Mouse (Mus musculus) heart, embryonic 10.5 days (tissue): ENCODE measurements at regions not wholly inside any gene's neighbourhood (a gene's known extent, or its start where the extent isn't known, plus 50 kb on each side); places are given as distances from the start of the nearest gene placed in this dataset.

ENCODE experiments used
- DNase-seq: peaks from one replicate; pipeline ENCODE4 v3.0.0-alpha.2; 2017; ENCODE audit warnings: low spot score
- H3K27ac ChIP-seq: fragments of 300-500 bp; sonication (generic); 2 replicates; pipeline ENCODE4 v1.5.1; 2016; ENCODE audit warnings: mild to moderate bottlenecking
- H3K27me3 ChIP-seq: fragments of 300-500 bp; sonication (generic); 2 replicates; pipeline ENCODE4 v1.6.1; 2016; ENCODE audit warnings: mild to moderate bottlenecking; ENCODE audit not compliant: poor library complexity, insufficient read depth, severe bottlenecking
- H3K36me3 ChIP-seq: fragments of 300-500 bp; sonication (generic); 2 replicates; pipeline ENCODE4 v1.6.1; 2016; ENCODE audit warnings: mild to moderate bottlenecking, moderate library complexity
- H3K4me1 ChIP-seq: fragments of 300-500 bp; sonication (generic); 2 replicates; pipeline ENCODE4 v1.6.1; 2016; ENCODE audit warnings: mild to moderate bottlenecking
- H3K4me3 ChIP-seq: fragments of 300-500 bp; sonication (generic); 2 replicates; pipeline ENCODE4 v1.5.1; 2016; ENCODE audit warnings: mild to moderate bottlenecking, moderate library complexity
- H3K9me3 ChIP-seq: fragments of 300-500 bp; sonication (generic); 2 replicates; pipeline ENCODE4 v1.6.1; 2016; ENCODE audit warnings: mild to moderate bottlenecking, moderate library complexity
- WGBS: fragments of 180-500 bp; shearing (Covaris S2); methylation state at CpG from one replicate; pipeline ENCODE4 v1.1.7; 2016; 5-methylcytosine and 5-hydroxymethylcytosine counted together

- 34% methylated on average over 20 of the region's 20 CpGs for WGBS
- no peak for DNase-seq
- Histone ChIP-seq H3K36me3 (no peaks in the 10 kb centered on the region), H3K27me3 (no peaks in the 10 kb centered on the region; the same call in 1 of the 2 replicates), H3K4me3 (0 out of 2 replicates have a peak overlapping the region, but pooled peaks have one; percentile 19), H3K9me3 (no peaks in the 10 kb centered on the region), H3K27ac (peak overlapping the region; percentile 69), H3K4me1 (peaks cover 17% of the 10 kb centered on the region)
These were observed 80.8 kb downstream of the Vcpkmt start for GRCm38 (mm10) chr12:69501783-69502705.

GRCm38 (mm10) chr12:69501346-69501730 lies 81.5 kb downstream of the Vcpkmt start:
- no peak for DNase-seq
- no peaks in the 10 kb centered on the region for H3K36me3 ChIP-seq
- peak overlapping the region; percentile 69 for H3K27ac ChIP-seq
- no peak overlapping the region for H3K4me3 ChIP-seq
- WGBS: 41% methylated on average over 2 of the region's 2 CpGs
- no peaks in the 10 kb centered on the region for H3K9me3 ChIP-seq
- H3K27me3 ChIP-seq: no peaks in the 10 kb centered on the region; the same call in none of the 2 replicates
- H3K4me1 ChIP-seq: peaks cover 17% of the 10 kb centered on the region

GRCm38 (mm10) chr12:69500600-69501345 lies 82.1 kb downstream of the Vcpkmt start:
- 66% methylated on average over 15 of the region's 15 CpGs for WGBS
- Histone ChIP-seq H3K27ac (peak overlapping the region; percentile 69), H3K4me3 (no peak overlapping the region), H3K27me3 (no peaks in the 10 kb centered on the region; the same call in none of the 2 replicates), H3K4me1 (peaks cover 23% of the 10 kb centered on the region), H3K9me3 (no peaks in the 10 kb centered on the region), H3K36me3 (no peaks in the 10 kb centered on the region)
- DNase-seq: no peak

- Histone ChIP-seq H3K36me3 (no peaks in the 10 kb centered on the region), H3K27ac (no peak overlapping the region), H3K4me3 (no peak overlapping the region), H3K4me1 (peaks cover 21% of the 10 kb centered on the region), H3K27me3 (no peaks in the 10 kb centered on the region; the same call in none of the 2 replicates), H3K9me3 (no peaks in the 10 kb centered on the region)
- DNase-seq: no peak
- WGBS: 81% methylated on average over 7 of the region's 7 CpGs
These were observed 85.7 kb downstream of the Vcpkmt start for GRCm38 (mm10) chr12:69497121-69497520.

GRCm38 (mm10) chr12:69496341-69496904 lies 86.4 kb downstream of the Vcpkmt start:
- Histone ChIP-seq H3K36me3 (no peaks in the 10 kb centered on the region), H3K9me3 (no peaks in the 10 kb centered on the region), H3K4me3 (no peak overlapping the region), H3K27me3 (no peaks in the 10 kb centered on the region; the same call in none of the 2 replicates), H3K27ac (no peak overlapping the region), H3K4me1 (peaks cover 14% of the 10 kb centered on the region; the same call in 1 of the 2 replicates)
- no peak for DNase-seq
- 71% methylated on average over 6 of the region's 6 CpGs for WGBS

- Histone ChIP-seq H3K36me3 (no peaks in the 10 kb centered on the region), H3K27me3 (no peaks in the 10 kb centered on the region; the same call in none of the 2 replicates), H3K4me1 (0 out of 2 replicates have a peak, but pooled peaks cover 11% of the 10 kb centered on the region), H3K27ac (no peak overlapping the region), H3K4me3 (no peak overlapping the region), H3K9me3 (no peaks in the 10 kb centered on the region)
- DNase-seq: no peak
- 68% methylated on average over 5 of the region's 5 CpGs for WGBS
These were observed 87.1 kb downstream of the Vcpkmt start for GRCm38 (mm10) chr12:69495776-69496175.

GRCm38 (mm10) chr12:69494648-69495047 lies 88.2 kb downstream of the Vcpkmt start:
- WGBS: 68% methylated on average over 8 of the region's 8 CpGs
- H3K27ac ChIP-seq: no peak overlapping the region
- H3K9me3 ChIP-seq: no peaks in the 10 kb centered on the region
- DNase-seq: no peak
- H3K36me3 ChIP-seq: no peaks in the 10 kb centered on the region
- H3K4me1 ChIP-seq: 0 out of 2 replicates have a peak, but pooled peaks cover 11% of the 10 kb centered on the region
- H3K27me3 ChIP-seq: no peaks in the 10 kb centered on the region; the same call in none of the 2 replicates
- no peak overlapping the region for H3K4me3 ChIP-seq

GRCm38 (mm10) chr12:69489686-69490085 lies 93.1 kb downstream of the Vcpkmt start:
- Histone ChIP-seq H3K4me1 (peaks cover 12% of the 10 kb centered on the region), H3K27ac (no peak overlapping the region), H3K9me3 (no peaks in the 10 kb centered on the region), H3K4me3 (no peak overlapping the region), H3K36me3 (no peaks in the 10 kb centered on the region), H3K27me3 (no peaks in the 10 kb centered on the region)
- WGBS: 84% methylated on average over 10 of the region's 10 CpGs
- no peak for DNase-seq

- Histone ChIP-seq H3K27ac (no peak overlapping the region), H3K4me3 (no peak overlapping the region), H3K36me3 (no peaks in the 10 kb centered on the region), H3K27me3 (no peaks in the 10 kb centered on the region), H3K4me1 (peaks cover 12% of the 10 kb centered on the region), H3K9me3 (no peaks in the 10 kb centered on the region)
- 61% methylated on average over 8 of the region's 8 CpGs for WGBS
- no peak for DNase-seq
These were observed 95.9 kb downstream of the Vcpkmt start for GRCm38 (mm10) chr12:69486903-69487302.

- H3K9me3 ChIP-seq: no peaks in the 10 kb centered on the region
- DNase-seq: no peak
- no peaks in the 10 kb centered on the region for H3K27me3 ChIP-seq
- no peaks in the 10 kb centered on the region for H3K36me3 ChIP-seq
- H3K27ac ChIP-seq: peak overlapping the region; percentile 24; the same call in 1 of the 2 replicates
- peaks cover 12% of the 10 kb centered on the region for H3K4me1 ChIP-seq
- H3K4me3 ChIP-seq: peak overlapping the region; percentile 37
- WGBS: 33% methylated on average over 14 of the region's 14 CpGs
These were observed 96.9 kb downstream of the Vcpkmt start for GRCm38 (mm10) chr12:69485652-69486651.

- DNase-seq: no peak
- no peaks in the 10 kb centered on the region for H3K27me3 ChIP-seq
- 91% methylated on average over 3 of the region's 3 CpGs for WGBS
- no peaks in the 10 kb centered on the region for H3K36me3 ChIP-seq
- H3K27ac ChIP-seq: no peak overlapping the region
- no peak overlapping the region for H3K4me3 ChIP-seq
- H3K9me3 ChIP-seq: no peaks in the 10 kb centered on the region
- peaks cover 18% of the 10 kb centered on the region for H3K4me1 ChIP-seq
These were observed 101.4 kb downstream of the Vcpkmt start for GRCm38 (mm10) chr12:69481420-69481819.
